Mouse (Mus musculus) layer of hippocampus, adult 9-11 months (tissue): ENCODE data around the gene Iqcf6.
"Not testable (repeated sequence)": the region's sequence is repeated elsewhere in the genome, so short reads cannot be mapped to it uniquely, and the experiment has no call there.

ENCODE experiments used
- DNase-seq: peaks from one replicate; pipeline ENCODE4 v3.0.0; 2022

Gene Iqcf6

GRCm38 (mm10) chr9:106626282-106626681, at the start of gene Iqcf6:
Gene Iqcf6 (plus strand): TSS chr9:106626582.
- no peak for DNase-seq

DNA sequence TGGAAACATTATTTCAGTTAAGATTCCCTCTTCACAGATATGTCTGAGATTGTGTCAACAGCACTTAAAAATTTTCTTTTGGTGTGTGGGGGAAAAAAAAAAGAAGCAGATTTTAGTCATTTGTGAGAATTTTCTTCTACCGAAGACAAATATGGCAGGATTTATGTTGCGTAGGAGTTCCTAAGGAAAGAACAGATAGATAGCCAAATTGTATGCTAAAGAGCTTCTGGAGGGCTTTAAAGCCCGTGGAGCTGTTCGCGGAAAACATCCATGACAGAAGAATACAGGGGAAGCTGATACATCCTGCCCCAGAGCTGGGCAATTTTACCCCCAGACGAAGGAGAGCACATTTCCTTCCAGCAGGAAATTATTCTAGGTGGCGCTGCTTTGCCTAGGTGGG, 46.4 kb upstream of the Iqcf6 start:
- peak; percentile 35 for DNase-seq

DNA sequence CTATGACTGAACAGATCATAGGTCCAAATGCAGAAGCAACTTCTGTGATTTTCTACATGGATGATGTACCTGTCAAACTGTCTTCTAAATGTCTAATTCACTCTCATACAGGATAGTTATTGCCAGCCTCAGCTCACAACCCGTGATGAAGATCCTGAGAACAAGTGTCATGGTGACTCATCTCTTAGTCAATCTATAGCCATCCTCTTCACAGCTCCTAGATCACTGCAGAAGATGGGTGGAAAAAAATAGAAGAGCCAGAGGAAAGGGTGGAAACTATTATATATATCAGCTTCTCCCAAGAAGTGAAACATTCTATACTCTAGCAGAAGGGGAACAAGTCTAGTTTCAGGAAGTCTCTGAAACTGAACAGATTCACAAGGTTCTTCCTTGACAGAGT, 43.8 kb upstream of the Iqcf6 start:
- no peak for DNase-seq

- peak; percentile 26 for DNase-seq
These were observed 34.2 kb upstream of the Iqcf6 start for GRCm38 (mm10) chr9:106592158-106592557.

DNA sequence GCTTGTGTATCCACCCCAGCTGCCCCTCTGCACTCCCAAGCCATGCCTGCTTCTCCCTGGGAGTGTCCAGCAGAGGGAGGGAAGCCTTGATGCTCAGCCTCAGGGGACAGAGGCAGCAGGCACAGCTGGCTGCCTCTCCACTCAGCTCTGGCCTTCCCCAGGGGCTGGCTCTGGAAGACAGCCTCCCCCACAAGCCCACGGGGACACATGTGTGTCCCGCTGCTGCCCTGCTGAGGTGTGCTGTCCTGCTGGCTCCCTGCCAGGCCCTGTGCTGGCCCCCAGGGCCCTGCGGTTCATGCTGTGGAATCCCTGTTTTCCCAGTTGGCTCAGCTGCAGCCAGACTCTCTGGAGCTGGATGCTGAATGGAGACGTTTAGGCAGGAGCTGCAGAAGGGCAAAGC, 31.0 kb upstream of the Iqcf6 start:
- DNase-seq = not testable (repeated sequence)

- DNase-seq = no peak
These were observed 30.5 kb upstream of the Iqcf6 start for GRCm38 (mm10) chr9:106595836-106596235.

DNA sequence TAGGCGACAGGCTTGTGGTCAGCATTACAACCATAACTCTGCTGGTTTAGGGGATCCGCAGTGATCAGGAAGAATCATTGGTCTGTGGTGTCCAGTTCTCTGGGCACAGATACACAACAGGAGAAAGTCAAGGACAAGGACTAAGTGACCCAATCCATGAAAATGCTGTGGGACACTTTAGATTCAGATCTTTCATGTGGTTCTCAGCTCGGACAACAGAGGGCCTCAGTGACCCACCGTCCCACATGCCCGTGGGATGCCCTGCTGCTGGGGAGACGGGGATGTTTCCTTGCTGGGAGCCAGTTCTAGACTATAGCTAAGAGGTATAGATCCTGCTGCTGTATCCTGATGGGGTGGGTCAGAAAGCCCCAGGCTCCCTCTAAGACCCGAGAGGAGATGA, 27.9 kb upstream of the Iqcf6 start:
- DNase-seq = no peak

DNA sequence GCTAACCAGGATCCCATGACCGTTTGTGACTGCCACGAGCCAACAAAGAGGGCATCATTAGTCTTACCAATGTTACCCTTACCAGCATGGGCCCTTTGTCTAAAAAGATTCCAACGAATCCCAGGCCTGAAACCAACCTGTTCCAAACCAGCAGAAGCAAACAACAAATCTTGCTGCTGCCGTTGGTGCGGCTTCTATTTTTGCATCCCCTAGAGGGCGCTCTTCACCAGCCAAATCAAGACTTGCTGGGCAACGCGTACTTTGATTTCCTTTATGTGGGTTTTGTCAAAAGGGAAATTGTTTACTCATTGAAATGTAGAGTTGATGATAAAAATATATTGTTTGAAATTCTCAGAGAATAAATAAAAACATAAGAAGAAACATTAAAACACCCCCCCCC, 25.8 kb upstream of the Iqcf6 start:
- DNase-seq = peak; percentile 37

DNA sequence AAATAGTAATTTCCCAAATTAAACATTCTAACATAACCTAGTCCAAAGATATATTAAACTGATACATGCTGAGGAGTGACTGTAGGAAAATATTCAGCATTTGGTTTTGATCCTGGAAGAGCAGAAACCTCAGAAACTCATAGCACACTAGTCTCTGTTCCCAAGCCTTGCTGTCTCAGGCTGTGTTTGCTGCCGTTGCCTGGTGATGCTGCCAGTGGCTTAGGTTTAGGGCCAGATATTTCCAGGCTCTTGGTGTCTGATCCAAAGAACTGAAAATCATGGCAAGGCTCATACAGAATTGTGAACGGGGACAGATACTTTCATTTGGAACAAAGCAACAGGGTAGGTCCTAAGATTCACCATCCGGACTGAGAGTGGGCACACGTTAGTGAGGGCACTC, 15.7 kb upstream of the Iqcf6 start:
- DNase-seq = no peak

DNA sequence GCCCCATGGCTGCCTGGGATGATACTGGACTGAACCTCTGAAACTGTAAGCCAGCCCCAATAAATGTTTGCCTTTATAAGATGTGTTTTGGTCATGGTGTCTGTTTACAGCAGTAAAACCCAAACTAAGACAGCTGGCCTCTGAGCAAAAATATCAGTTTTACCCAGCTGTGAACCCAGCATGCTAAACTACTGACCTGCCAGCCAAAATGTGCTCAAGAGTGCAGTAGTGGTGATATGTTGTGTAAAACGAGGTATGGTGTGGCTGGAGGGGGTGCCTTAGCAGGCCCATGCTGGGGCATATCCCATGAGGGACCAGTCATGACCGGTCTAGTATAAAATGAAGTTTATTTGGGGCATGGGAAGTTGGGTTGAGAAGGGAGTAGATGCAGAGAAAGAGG, 12.4 kb upstream of the Iqcf6 start:
- DNase-seq = no peak

DNA sequence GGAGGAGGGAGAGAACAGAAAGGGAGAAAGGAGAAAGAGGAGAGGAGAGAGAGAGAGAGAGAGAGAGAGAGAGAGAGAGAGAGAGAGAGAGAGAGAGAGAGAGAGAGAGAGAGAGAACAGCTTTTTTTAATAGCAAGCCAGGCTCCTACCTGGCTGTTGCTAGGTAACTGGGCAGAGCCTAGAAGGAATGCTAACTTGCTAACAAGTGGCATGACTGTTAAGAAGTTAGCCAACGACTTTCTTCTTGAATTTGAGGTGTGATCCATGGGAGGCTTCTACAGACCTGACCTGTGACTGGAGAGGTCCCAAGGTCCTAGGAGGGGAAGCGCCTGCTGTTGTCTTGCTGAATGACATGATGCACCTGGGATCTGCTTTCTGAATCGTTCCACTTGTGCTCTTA, 11.8 kb upstream of the Iqcf6 start:
- no peak for DNase-seq

- no peak for DNase-seq
These were observed 10.1 kb upstream of the Iqcf6 start for GRCm38 (mm10) chr9:106616306-106616705.

DNA sequence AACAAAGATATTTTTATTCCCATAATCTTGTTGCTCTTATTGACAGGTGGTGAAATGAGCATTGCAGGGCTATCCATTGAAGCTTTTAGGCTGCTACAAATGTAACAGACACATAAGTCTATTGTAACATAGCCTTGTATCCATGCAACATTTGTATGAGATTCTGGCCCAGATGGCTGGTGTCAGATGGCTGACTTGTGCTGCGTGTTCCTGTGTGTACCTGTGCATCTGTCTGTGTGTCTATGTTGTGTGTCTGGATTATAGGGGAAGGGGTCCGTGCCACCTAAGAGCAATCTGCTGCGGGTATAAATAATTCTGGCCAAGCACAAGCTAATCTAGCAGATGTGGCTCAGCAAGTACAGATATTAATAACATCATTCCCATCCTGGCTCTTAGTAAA, 8.9 kb upstream of the Iqcf6 start:
- DNase-seq = peak; percentile 93

DNA sequence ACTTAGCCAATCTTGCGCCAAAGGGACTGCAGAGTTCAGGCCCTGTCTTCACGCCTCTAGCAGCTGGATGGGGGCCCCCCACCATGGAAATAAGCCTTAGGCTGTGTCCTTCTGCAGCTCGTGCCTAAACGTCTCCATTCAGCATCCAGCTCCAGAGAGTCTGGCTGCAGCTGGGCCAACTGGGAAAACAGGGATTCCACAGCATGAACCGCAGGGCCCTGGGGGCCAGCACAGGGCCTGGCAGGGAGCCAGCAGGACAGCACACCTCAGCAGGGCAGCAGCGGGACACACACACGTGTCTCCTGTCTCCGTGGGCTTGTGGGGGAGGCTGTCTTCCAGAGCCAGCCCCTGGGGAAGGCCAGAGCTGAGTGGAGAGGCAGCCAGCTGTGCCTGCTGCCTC, 1.4 kb downstream of the Iqcf6 start:
- DNase-seq = not testable (repeated sequence)

DNA sequence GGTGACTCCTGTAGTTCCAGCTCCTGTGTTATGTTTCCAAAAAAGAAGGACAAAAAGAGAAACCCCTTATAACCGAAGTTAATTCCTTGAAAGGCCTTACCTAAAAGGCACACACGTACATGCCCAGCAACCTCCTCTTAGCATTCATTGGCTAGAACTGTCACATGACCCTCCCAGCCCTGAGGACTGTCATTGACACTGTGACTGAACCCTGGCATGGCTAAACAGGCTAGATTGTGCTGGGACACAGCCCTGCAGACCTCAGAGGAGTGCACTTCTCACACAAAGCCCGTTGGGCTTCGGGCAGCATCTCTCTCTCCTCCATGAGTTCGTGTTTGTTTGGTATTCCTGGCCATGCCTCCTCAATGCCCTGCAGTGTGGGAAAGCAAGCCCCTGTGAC, 5.8 kb downstream of the Iqcf6 start:
- DNase-seq = no peak

- no peak for DNase-seq
These were observed 11.8 kb downstream of the Iqcf6 start for GRCm38 (mm10) chr9:106638154-106638553.

GRCm38 (mm10) chr9:106641346-106641745, 15.0 kb downstream of the Iqcf6 start:
- DNase-seq = no peak

DNA sequence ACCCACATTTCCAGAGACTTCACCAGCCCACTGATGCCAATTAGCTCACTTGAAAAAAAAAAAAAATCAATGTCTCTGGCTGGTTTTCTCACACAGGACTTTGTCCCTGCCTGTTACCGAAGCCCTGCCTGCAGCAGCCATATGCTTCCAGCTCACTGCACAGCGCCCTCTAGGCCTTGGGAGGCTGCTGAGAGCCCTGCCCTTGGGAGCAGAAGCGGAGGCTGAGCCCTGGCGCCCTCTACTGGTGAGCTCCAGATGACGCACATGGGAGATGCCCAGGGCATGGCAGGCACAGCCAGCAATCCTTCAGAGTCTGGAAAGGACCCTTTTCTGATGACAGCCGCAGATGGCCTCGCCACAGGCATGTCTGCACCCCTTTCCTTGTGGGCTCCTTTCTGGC, 16.7 kb downstream of the Iqcf6 start:
- DNase-seq = peak; percentile 80

GRCm38 (mm10) chr9:106643787-106644186, 17.4 kb downstream of the Iqcf6 start:
- DNase-seq = no peak

DNA sequence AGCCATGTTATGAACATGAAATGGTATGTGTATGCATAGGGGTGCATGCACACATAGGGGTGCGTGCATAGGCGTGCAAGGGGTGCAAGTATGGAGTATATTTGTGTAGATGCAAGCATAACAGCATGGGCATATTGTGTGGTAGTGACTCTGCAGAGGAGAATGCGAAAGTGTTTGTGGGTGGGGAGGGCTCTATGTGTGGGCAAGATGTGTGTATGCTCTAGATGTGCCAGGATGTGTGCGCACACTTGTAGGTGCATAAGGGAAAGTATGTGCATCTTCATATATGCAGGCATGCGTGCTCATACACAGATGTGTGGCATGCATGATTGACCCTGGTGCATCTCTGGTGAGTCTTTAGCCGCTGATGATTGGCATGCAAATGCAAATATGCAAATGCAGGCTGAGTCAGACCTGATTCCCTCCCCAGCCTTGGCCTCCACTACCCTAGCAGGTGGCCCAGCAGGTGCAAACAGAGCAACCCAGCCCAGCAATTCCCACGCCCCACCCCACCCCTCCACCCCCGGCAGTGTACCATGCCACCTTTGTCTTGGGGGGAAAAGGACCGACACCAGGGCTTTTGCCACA, 19.4 kb downstream of the Iqcf6 start:
- peak; percentile 60 for DNase-seq

GRCm38 (mm10) chr9:106647226-106647625, 20.8 kb downstream of the Iqcf6 start:
- DNase-seq = no peak

DNA sequence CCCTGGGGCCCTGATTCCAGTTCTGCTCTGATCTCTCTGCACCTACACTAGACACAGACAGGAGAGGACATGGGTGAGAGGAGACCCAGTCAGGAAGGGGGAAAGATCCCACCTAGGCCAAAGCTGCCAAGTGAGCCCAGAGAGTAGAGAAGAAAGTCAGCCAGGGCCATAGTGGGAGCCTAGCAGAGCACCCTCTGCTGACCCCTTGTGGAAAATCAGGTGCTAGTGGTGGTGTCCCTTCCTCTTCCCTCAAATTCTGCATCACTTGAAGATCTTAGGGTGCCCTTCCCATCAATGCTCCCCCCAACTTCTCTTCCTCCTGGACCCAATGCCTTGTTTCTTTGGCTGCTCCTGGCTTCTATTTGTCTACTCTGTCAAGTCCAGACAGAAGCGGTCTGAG, 26.3 kb downstream of the Iqcf6 start:
- DNase-seq = no peak

DNA sequence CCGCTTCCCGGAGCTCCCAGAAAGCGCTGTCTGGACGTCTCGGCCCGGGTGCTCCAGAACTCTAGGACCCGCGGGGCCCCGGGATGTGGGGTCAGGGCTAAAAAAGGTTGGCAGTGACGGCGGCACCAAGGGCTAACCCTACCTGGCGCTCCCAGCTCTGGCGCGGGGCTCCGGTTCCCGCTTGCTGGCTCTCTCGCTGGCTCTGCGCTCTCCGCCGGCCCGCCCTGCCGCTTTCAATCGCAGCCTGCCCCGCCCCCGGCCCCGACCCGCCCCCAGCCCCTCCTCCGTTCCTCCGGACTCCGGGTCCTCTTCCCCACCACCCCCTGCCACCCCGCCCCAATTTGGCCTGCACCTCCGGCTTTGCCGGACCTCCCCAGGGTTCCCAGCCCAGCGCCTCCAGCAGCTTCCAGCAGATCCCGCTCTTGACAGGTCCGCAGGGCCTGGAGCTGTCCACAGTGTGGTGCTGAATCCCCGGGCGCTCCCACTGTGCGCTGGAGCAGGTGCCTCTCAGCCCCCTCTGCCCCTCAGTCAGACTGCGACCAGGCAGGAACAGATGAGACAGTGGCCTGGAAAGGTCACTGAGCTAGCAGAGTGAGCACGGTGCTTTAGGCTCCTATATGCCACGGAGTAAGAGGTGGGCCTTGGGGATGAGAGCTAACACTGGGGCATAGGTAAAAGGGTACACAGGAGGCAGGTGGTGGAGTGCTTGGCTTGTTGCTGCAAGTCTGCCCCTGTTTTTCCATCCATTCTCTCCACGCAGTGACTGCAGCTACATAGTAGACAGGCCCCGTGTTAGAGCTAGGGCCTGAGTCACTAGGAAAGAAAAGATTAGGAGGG, 29.7 kb downstream of the Iqcf6 start, which contains the start of gene Grm2:
Grm2 (minus strand) TSS at position 199 of the 837 bp plus-strand sequence.
- no peak for DNase-seq

DNA sequence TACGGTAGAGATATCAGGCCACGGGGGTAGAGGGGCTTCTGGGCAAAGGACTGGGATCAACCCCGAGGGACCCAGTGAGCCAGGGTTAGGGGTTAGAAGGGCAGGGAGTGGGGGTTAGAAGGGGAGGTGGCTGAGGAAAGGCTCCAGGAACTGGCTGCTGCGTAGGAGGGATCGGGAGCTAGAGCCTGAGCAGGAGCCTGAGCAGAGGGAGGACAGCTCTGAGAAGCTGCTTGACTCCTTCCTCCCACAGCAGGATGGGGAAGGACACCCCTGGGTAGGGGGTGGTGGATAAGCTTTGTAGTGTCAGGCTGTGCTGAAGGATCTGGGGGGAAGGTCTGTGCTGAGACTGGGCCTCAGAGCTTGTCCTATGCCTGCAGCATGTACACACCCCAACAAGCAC, 30.4 kb downstream of the Iqcf6 start:
- DNase-seq = no peak

GRCm38 (mm10) chr9:106657592-106657991, 31.2 kb downstream of the Iqcf6 start:
- DNase-seq = no peak
